Mouse (Mus musculus): ENCODE data around the gene Ttc38. TPM values are rescaled to one million over a fixed set of nuclear protein-coding genes. Genes with fewer than 3 reads are reported as not detected.

The Ttc38 gene
- total RNA-seq, 2 experiments from 2014 or later, result 1.2 to 1.6 TPM

DNA sequence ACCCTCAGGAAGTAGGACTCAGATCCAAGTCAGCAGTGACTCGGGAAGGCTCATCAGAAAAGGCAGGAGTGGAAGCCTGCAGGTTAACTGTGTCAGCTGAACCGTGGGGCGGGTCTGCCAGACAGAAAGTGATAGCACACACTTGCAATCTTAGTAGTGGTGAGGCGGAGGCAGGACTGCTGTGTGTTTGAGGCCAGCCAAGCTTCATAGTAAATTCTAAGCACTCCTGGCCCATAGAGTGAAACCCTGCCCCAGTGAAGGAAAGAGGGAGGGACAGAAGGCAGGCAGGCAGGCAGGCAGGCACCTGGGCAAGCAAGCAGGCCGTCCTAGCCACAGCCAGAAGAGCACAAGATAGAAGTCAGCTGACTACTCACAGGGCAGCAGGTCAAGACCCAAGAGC lies 53.5 kb downstream of the Ttc38 start:
- ATAC-seq (replicated peaks; ENCODE audit: low FRiP score, poor library complexity, severe bottlenecking), result no peak

DNA sequence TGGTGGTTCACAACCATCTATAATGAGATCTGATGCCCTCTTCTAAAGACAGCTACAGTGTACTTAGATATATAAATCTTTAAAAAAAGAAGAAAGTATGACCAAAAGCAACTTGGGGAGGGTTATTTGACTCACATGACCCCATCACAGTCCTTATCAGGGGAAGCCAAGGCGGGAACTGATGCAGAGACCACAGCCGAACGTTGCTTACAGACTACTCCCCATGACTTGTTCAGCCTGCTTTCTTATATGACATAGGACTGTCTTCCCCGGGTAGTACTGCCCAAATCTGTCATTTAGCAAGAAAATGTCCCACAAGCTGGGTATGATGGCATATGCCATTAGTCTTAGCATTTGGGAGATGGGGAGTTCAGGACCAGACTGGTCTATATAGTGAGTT lies 57.1 kb downstream of the Ttc38 start:
- ATAC-seq (replicated peaks; ENCODE audit: low FRiP score, poor library complexity, severe bottlenecking), result no peak

DNA sequence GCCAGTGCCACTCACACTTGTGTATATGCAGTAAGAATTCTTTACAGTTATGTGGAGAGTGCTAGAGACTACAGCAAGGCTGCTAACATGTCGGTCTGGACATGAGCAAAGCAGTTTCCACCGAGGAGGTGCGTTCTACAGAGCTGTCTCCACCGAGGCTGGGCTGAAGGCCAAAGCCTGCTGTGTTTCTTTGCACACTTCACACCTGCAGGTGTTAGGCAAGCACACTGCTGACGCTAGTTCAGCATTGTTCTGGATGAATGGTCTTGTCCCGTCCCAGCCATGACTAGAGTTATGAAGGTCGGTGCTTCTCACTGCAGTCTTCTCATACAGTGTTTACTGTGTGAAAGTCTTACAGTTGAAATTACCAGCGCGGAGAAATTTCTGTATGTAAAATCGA lies 59.9 kb downstream of the Ttc38 start:
- no peak for ATAC-seq (replicated peaks; ENCODE audit: low FRiP score, poor library complexity, severe bottlenecking)

DNA sequence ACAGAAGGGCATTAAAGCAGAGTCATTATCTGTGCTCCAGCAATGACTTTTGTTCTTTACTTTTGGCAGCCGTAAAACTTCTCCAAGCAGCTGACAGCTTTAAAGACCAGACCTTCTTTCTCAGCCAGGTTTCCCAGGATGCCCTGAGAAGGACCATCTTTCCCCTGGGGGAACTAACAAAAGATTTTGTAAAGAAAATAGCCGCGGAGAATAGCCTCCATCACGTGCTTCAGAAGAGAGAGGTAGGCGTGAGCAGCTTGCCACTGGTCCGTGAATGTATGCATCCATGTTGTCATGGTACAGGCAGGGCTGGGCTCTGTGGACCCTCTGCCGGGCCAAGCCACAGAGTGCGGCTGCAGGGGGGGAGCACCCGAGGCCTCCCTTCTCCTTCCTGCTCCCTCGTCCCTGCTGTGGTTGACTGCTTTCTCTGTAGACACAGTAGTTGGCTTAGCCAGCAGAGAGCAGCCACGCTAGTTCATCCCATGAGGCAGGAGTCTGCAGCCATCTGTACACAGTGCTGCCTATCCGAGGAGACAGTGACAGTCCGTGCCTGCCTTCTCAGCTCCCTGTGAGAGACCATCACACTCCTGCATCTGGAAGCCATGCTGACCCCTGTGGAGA lies 60.5 kb downstream of the Ttc38 start:
- no peak for ATAC-seq (replicated peaks; ENCODE audit: low FRiP score, poor library complexity, severe bottlenecking)

DNA sequence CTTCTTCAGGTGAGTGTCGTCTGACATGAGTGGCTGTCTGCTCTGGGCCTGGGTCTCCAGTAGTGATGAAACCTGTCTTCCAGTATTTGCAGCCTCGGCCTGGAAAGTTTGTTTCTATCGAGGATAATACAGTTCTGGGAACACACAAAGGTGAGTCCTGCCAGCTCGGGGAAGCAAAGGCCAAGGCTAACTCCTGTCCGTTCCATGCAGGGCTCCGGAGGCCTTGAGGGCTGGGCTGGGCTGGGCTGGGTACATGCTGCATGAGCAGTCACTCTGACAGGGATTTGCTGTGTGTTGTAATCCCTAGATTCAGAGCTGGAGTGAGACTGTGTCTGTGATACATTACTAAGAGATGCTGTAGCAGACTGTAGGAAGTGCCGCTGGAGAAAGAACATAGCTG lies 61.8 kb downstream of the Ttc38 start:
- ATAC-seq (replicated peaks; ENCODE audit: low FRiP score, poor library complexity, severe bottlenecking), result no peak

DNA sequence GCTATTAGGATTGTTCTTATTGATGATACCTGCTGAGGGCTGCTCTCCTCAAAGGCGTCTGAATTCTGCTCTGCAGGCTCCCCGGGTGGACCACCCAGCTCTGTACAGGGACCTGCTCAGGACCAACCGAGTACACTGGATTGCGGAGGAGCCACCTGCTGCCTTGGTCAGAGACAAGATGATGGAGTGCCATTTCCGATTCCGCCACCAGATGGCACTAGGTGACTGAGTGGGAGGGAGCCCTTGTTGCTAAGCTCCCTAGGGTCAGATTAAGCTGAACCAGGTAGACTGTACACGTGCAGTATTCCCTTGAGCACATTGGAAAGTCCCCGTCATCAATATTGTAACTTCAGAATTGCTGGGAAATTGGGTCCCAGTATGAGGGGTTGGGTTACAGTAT lies 64.2 kb downstream of the Ttc38 start:
- ATAC-seq (replicated peaks; ENCODE audit: low FRiP score, poor library complexity, severe bottlenecking), result peak; percentile 54; the same call in 1 of the 2 replicates

DNA sequence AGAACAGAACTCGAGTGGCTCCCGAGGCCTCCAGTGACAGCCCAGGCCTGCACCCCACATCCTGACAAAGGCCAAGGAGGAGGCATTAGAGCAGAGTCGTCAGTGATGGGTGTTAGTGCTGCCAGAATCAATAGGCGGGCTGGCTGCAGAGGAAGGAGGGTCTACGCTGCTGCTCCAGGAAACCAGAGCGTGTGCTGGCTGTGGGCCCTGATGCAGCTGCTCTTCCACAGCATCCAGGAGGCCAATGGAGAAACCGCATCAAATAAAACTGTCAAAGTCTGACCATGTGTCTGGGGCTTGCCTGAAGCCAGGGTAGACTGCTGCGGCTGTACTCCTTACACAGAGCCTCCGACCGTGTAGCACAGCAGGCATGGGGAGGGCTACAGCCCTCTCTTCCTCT lies 65.0 kb downstream of the Ttc38 start:
- ATAC-seq (replicated peaks; ENCODE audit: low FRiP score, poor library complexity, severe bottlenecking), result no peak

DNA sequence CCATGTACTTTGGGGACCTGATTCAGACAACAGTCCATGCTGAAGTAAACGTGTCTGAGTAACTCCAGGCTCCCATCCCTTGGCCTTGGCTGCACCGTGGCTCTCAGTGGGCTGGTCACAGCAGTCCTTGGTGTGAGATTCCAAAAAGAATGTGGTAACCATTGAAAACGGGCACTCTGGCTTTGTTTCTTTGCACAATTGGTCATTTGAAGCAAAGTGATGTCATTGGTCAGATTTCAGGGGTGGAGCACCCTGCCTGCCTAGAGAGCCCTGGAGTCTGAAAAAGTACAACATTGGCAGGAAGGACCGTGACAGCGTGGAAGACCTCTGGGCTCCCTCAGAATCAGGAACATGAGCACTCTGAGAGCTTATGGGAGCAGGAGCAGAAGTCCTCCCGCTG lies 67.3 kb downstream of the Ttc38 start:
- no peak for ATAC-seq (replicated peaks; ENCODE audit: low FRiP score, poor library complexity, severe bottlenecking)

DNA sequence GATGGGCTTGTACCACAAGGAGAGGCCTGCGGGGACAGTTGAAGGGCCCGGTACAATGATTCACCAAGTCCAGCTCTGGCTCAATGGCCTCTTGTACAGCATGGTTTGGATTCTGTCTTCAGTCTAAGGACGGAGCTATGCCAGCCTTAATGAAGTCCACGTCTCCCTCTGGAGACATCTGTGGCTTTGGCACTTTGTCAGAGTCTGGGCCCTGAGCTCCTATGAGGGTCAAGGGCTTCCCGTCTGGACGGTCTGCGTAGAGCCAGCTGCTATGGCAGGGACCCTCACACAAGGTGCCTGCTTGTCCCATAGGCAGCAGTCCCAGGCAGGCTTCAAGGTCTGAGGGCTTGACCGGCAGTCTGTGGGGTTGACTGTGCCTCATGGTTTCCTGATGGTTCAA lies 68.2 kb downstream of the Ttc38 start:
- no peak for ATAC-seq (replicated peaks; ENCODE audit: low FRiP score, poor library complexity, severe bottlenecking)

DNA sequence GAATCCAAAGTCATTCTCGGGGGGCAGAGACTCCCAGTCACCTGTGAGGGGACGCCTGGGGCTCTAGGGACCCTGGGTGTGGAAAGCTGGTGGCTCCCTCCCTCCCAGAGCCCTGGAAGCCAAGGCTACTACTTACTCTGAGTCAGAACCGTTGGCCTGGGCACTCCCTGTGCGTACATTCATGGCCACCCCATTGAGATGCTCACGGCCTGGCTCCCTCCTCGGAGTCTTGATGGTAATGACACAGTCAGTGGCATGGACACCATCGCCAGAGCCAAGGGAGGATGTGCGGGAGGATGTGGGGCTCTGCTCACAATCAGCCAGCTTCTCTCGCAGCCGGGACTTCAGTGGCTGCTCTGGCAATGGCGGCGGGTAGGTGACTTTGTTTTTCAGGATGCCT lies 68.7 kb downstream of the Ttc38 start:
- ATAC-seq (replicated peaks; ENCODE audit: low FRiP score, poor library complexity, severe bottlenecking), result no peak

DNA sequence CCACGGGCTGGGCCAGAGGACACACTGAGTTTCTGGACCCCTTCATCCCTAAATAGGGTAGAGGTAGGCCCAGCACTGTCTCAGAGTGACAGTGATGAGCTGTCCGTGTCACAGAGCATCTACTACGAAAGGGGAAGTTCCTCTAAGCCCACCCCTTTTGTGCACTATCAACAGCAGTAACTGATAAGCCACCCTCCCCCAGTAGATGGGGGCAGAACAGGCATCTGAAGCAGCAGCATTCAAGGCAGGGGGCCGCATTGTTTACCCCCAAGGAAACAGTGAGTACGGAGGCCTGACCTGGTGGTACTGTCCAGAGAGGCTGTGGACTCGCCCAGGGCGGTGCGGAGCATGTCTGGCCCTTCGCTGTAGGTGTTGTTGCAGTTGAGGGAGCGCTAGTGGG lies 70.4 kb downstream of the Ttc38 start:
- no peak for ATAC-seq (replicated peaks; ENCODE audit: low FRiP score, poor library complexity, severe bottlenecking)

DNA sequence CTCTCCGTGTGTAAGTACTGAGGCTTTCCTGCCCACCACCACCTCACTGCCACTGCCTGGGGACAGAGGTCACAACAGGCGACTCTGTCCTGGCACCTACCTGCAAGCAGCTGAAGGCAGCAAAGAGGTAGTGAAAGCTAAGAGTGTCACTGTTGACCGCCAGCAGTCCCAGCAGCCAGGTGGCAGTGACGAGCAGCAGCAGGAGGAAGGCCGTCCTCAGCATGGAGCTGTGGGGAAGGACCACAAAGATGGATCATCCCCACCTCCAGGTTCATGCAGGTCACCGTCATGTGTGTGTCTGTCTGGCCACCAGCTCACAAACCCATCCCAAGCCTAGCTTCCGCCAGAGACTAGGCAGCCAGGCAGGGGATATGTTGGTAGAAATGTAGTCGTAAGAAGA lies 71.7 kb downstream of the Ttc38 start:
- no peak for ATAC-seq (replicated peaks; ENCODE audit: low FRiP score, poor library complexity, severe bottlenecking)

Other genes starting within 250 kb of the Ttc38 start
- not detected in 2 replicates for gene Wnt7b, start 249.8 kb upstream of the Ttc38 start, total RNA-seq (2015; ENCODE audit: low replicate concordance)
- not detected in 2 replicates for gene Wnt7b, start 249.8 kb upstream of the Ttc38 start, total RNA-seq (2017; ENCODE audit: low replicate concordance)
- not detected in 2 replicates for gene Ppara, start 97.3 kb upstream of the Ttc38 start, total RNA-seq (2015; ENCODE audit: low replicate concordance)
- not detected in 2 replicates for gene Ppara, start 97.3 kb upstream of the Ttc38 start, total RNA-seq (2017; ENCODE audit: low replicate concordance)
- 7.3 and 23.1 TPM in 2 replicates for gene Cdpf1, start 20.6 kb upstream of the Ttc38 start, total RNA-seq (2015; ENCODE audit: low replicate concordance)
- 3.1 and 11.3 TPM in 2 replicates for gene Cdpf1, start 20.6 kb upstream of the Ttc38 start, total RNA-seq (2017; ENCODE audit: low replicate concordance)
- gene Pkdrej, start 10.6 kb upstream of the Ttc38 start, total RNA-seq (2015; ENCODE audit: low replicate concordance), result not detected in 2 replicates
- not detected in 2 replicates for gene Pkdrej, start 10.6 kb upstream of the Ttc38 start, total RNA-seq (2017; ENCODE audit: low replicate concordance)
- gene Gtse1, start 27.4 kb downstream of the Ttc38 start, total RNA-seq (2015; ENCODE audit: low replicate concordance), result 8.6 TPM in 2 replicates
- 6.1 and 10.0 TPM in 2 replicates for gene Gtse1, start 27.4 kb downstream of the Ttc38 start, total RNA-seq (2017; ENCODE audit: low replicate concordance)
- 0.96 and 6.7 TPM in 2 replicates for gene Trmu, start 47.0 kb downstream of the Ttc38 start, total RNA-seq (2015; ENCODE audit: low replicate concordance)
- gene Trmu, start 47.0 kb downstream of the Ttc38 start, total RNA-seq (2017; ENCODE audit: low replicate concordance), result 4.6 and 9.4 TPM in 2 replicates
- 0.38 and 1.5 TPM in 2 replicates for gene Celsr1, start 201.5 kb downstream of the Ttc38 start, total RNA-seq (2015; ENCODE audit: low replicate concordance)
- gene Celsr1, start 201.5 kb downstream of the Ttc38 start, total RNA-seq (2017; ENCODE audit: low replicate concordance), result 0.60 and 0.98 TPM in 2 replicates
- gene Gramd4, start 225.4 kb downstream of the Ttc38 start, total RNA-seq (2015; ENCODE audit: low replicate concordance), result 3.3 and 7.3 TPM in 2 replicates
- 8.4 and 11.0 TPM in 2 replicates for gene Gramd4, start 225.4 kb downstream of the Ttc38 start, total RNA-seq (2017; ENCODE audit: low replicate concordance)

Measured in erythroblast, adult 5-6 weeks (primary cell).